Mouse (Mus musculus): Measurements from ENCODE around the gene Vmn1r118.
"Not testable (repeated sequence)": the region's sequence is repeated elsewhere in the genome, so short reads cannot be mapped to it uniquely, and the experiment has no call there.

Gene Vmn1r118

DNA sequence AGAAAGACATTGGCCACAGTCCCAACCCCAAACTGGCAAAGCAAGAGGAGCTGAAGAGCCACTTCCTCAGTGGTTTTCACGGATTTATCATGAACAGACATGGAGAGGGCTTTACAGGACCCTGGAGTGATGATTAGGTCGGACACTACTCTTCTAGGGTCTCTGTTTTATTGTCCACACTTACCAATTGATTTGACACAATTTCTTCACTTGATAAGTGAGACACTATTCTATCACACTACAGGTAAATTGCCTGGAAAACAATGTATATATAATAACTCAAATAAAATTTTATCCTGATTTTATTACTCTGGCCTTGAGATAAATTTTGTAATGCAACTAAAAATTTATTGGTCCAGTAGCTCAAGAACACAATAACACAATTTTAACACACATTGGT is at the start of gene Vmn1r118:
Gene Vmn1r118, minus strand, starts transcription at position 101 of the 400 bp plus-strand sequence.
- DNase-seq (ENCODE audit: low spot score) = not testable (repeated sequence)

DNA sequence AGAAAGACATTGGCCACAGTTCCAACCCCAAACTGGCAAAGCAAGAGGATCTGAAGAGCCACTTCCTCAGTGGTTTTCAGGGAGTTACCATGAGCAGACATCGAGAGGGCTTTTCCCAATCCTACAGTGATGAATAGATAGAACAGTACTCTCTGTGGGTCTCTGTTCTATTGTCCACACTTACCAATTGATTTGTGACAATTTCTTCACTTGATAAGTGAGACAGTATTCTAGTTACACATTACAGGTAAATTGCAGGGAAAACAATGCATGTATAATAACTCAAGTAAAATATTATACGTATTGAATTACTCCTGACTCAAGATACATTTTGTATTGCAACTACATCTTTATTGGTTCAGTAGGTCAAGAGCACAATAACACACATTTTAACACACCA is 28.1 kb downstream of the Vmn1r118 start, which contains the start of gene Vmn1r117:
Gene Vmn1r117, minus strand, starts transcription at position 101 of the 400 bp plus-strand sequence.
- not testable (repeated sequence) for DNase-seq (ENCODE audit: low spot score)

DNA sequence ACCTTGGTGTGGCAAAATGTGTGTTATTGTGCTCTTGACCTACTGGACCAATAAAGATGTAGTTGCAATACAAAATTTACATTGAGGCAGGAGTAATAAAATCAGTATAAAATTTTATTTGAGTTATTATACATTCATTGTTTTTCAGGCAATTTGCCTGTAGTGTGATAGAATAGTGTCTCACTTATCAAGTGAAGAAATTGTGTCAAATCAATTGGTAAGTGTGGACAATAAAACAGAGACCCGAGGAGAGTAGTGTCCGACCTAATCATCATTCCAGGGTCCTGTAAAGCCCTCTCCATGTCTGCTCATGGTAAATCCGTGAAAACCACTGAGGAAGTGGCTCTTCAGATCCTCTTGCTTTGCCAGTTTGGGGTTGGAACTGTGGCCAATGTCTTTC is 40.2 kb downstream of the Vmn1r118 start, which contains the start of gene Vmn1r116:
Gene Vmn1r116, plus strand, starts transcription at position 301 of the 400 bp plus-strand sequence.
- not testable (repeated sequence) for DNase-seq (ENCODE audit: low spot score)
